ENCODE assay signal across 13 mouse cellular contexts in genomic region chr17:26487266-26487665, GRCm38 (mm10).
DNase-seq lines count a peak whose midpoint lies in the region; ATAC-seq lines count a peak whose summit lies in the region.
"Had no signal": no experiment of that assay in that cellular context is flagged by ENCODE, and none has a peak within 500 bp of the region (broad histone marks: within the 10 kb centered on the region; RNA-seq: fewer than 3 reads in every experiment).

No protein-coding gene starts in this region.

- no peak overlapping the region for H3K27ac ChIP-seq in kidney, embryonic 14.5 days (ENCODE audit: low read depth, low read length)
- H3K27ac ChIP-seq in hindbrain, embryonic 11.5 days (ENCODE audit: low read depth, low read length): no peak overlapping the region
- H3K27ac ChIP-seq: liver, embryonic 15.5 days; midbrain, embryonic 10.5 days had no signal

- DNase-seq in adrenal gland, adult 8-10 months: peak; percentile 47
- no peak for DNase-seq in adrenal gland, adult 18-20 months (ENCODE audit: low spot score in 2 of 2)
- DNase-seq in kidney, adult 18-20 months: peak; percentile 42
- peak; percentile 62 for DNase-seq in adipocyte (ENCODE audit: low spot score)
- DNase-seq in lung, postnatal 14 days: peak; percentile 47
- no peak for DNase-seq in hindbrain, embryonic 11.5 days (ENCODE audit: low spot score)
- DNase-seq in layer of hippocampus, adult 9-11 months: no peak
- DNase-seq: forebrain, postnatal 0 days; thymus, postnatal 25 days had no signal

- no peaks in the 10 kb centered on the region for H3K4me1 ChIP-seq in kidney, embryonic 14.5 days (ENCODE audit: control insufficient read depth, insufficient read depth, low read length)
- H3K4me1 ChIP-seq in hindbrain, embryonic 11.5 days (replicated peaks; ENCODE audit: control insufficient read depth, insufficient read depth, low read length): no peaks in the 10 kb centered on the region
- H3K4me1 ChIP-seq: liver, embryonic 15.5 days; midbrain, embryonic 10.5 days had no signal

- H3K4me2 ChIP-seq in kidney, embryonic 14.5 days (replicated peaks; ENCODE audit: low read depth, low read length): no peak overlapping the region
- H3K4me2 ChIP-seq in hindbrain, embryonic 11.5 days (replicated peaks; ENCODE audit: low read depth, low read length): no peak overlapping the region
- H3K4me2 ChIP-seq: liver, embryonic 15.5 days had no signal

- H3K9ac ChIP-seq in kidney, embryonic 14.5 days (ENCODE audit: low read depth, low read length): no peak overlapping the region
- no peak overlapping the region for H3K9ac ChIP-seq in hindbrain, embryonic 11.5 days (ENCODE audit: low read depth, low read length)
- H3K9ac ChIP-seq: forebrain, postnatal 0 days; liver, embryonic 15.5 days had no signal

- no peaks in the 10 kb centered on the region for H3K27me3 ChIP-seq in kidney, embryonic 14.5 days (ENCODE audit: control insufficient read depth, insufficient read depth, low read length)
- H3K27me3 ChIP-seq in hindbrain, embryonic 11.5 days (ENCODE audit: control insufficient read depth, insufficient read depth, low read length): no peaks in the 10 kb centered on the region
- H3K27me3 ChIP-seq: liver, embryonic 15.5 days had no signal

- H3K9me3 ChIP-seq in kidney, embryonic 14.5 days (ENCODE audit: control insufficient read depth, low read length): no peaks in the 10 kb centered on the region
- H3K9me3 ChIP-seq in hindbrain, embryonic 11.5 days (ENCODE audit: control insufficient read depth, low read length): no peaks in the 10 kb centered on the region
- H3K9me3 ChIP-seq: liver, embryonic 15.5 days had no signal

- no peak for ATAC-seq in kidney, embryonic 14.5 days (ENCODE audit: low FRiP score, low TSS enrichment)
- ATAC-seq in hindbrain, embryonic 11.5 days (ENCODE audit: low FRiP score): no peak
- ATAC-seq: forebrain, postnatal 0 days had no signal

- 57% methylated on average over 5 of the region's 5 CpGs for WGBS in kidney, embryonic 14.5 days
- WGBS in hindbrain, embryonic 11.5 days: 49% methylated on average over 5 of the region's 5 CpGs

- no peak overlapping the region for H3K4me3 ChIP-seq in kidney, embryonic 14.5 days (ENCODE audit: low read length)
- H3K4me3 ChIP-seq in hindbrain, embryonic 11.5 days (ENCODE audit: low read depth, low read length): no peak overlapping the region
- H3K4me3 ChIP-seq: liver, embryonic 15.5 days; midbrain, embryonic 10.5 days; myocyte had no signal

- H3K36me3 ChIP-seq in kidney, embryonic 14.5 days (ENCODE audit: control insufficient read depth, insufficient read depth, low read length): no peaks in the 10 kb centered on the region
- no peaks in the 10 kb centered on the region for H3K36me3 ChIP-seq in hindbrain, embryonic 11.5 days (ENCODE audit: control insufficient read depth, insufficient read depth, low read length)
- H3K36me3 ChIP-seq: liver, embryonic 15.5 days; midbrain, embryonic 10.5 days had no signal

Comparison
In these comparisons a context has a peak if more than half of its experiments do, and no peak if none do; other contexts are left out.
1. DNase-seq: peak in adrenal gland, adult 8-10 months (single experiment), kidney, adult 18-20 months (single experiment), adipocyte (single experiment) and lung, postnatal 14 days (single experiment); none in adrenal gland, adult 18-20 months (0 of 2), hindbrain, embryonic 11.5 days (single experiment) and layer of hippocampus, adult 9-11 months (single experiment).